Mouse (Mus musculus): ENCODE data around the gene Cxcl15.

The Cxcl15 gene

DNA sequence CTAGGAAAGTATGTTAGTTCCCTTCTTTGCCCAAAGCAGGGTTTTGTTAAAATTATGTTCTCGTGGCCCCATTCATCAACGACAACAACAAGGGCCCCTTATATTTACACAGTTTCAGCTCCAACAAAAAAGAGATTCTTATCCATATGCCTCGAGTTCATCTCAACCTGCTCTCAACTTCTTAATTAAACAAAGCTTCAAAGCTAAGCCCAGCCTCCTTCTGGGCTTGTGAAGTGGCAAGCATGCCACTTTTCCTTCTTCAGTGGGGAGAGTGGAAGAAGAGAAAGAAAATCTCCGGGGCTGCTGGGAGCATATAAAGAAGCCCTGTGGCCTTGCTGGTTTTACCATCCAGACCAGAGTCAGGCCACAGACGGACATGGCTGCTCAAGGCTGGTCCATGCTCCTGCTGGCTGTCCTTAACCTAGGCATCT is at the start of gene Cxcl15:
Cxcl15 (plus strand) TSS at position 340 of the 431 bp plus-strand sequence.
- in situ Hi-C loops (cut with MboI, MseI), result loop anchor here (5.0 kb wide), 1 partner anchor 137 kb away; no protein-coding TSS in a partner anchor

GRCm38 (mm10) chr5:90753934-90754333 is 40.4 kb upstream of the Cxcl15 start:
- in situ Hi-C loops (cut with MboI, MseI), result no loop called here

- in situ Hi-C loops (cut with MboI, MseI), result no loop called here
These were observed 36.2 kb upstream of the Cxcl15 start for GRCm38 (mm10) chr5:90758020-90758605.

- in situ Hi-C loops (cut with MboI, MseI), result no loop called here
These were observed 35.0 kb upstream of the Cxcl15 start, which contains the start of gene Cxcl5 for GRCm38 (mm10) chr5:90759077-90760065. Gene Cxcl5, plus strand, starts transcription at chr5:90759360.

DNA sequence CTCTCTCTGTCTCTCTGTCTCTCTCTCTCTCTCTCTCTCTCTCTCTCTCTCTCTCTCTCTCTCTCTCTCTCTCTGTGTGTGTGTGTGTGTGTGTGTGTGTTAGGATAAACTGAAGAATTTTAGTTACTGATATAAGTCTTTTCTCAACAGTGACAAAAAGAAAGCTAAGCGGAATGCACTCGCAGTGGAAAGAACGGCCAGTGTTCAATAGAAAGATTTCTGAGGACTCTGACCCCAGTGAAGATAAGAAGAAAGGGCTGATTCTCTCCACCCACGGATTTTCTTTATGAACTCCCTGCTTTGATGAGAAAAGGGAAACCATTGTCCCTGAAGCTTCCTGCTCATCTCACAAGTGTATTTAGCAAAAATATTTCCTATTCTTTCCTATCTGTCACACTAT is 34.0 kb upstream of the Cxcl15 start:
- in situ Hi-C loops (cut with MboI, MseI), result no loop called here

DNA sequence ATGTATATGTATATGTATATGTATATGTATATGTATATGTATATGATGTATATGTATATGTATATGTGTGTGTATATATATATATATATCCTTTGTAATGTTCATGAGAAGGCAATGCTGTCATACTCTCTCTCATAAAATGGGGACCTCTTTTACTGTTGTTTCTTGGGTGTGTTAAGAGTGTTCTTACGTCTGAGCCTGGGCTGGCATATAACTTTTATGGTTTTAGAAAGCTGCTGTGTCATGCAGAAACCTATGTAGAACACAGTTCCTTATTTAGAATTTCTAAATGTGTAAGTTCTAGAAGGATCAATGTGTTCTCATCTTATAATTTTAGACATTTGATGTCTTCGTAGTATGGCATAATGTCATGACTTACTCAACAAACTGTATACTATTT is 33.5 kb upstream of the Cxcl15 start:
- in situ Hi-C loops (cut with MboI, MseI), result no loop called here

- in situ Hi-C loops (cut with MboI, MseI), result no loop called here
These were observed 32.5 kb upstream of the Cxcl15 start for GRCm38 (mm10) chr5:90761834-90762233.

- in situ Hi-C loops (cut with MboI, MseI), result no loop called here
These were observed 30.2 kb upstream of the Cxcl15 start for GRCm38 (mm10) chr5:90763912-90764665.

GRCm38 (mm10) chr5:90765821-90766606 is 28.3 kb upstream of the Cxcl15 start:
- in situ Hi-C loops (cut with MboI, MseI), result no loop called here

DNA sequence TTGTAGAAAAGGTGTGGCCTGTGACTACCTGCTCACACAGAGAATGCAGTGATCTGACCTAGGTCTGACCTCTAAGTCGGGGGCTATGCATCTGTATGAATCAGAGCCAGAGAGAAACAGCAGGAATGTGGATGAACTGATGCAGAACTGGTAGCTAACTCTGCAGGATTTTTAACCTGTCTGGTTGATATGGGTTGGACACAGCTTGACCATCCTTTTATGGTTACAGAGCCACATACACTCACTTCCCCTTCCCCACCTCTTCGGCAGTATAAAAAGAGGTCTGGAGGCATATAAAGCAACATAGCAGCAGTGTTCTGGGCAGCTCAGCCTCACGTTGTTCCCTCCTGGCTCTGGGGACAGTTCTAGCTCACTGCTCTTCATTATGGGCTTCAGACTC is 26.1 kb upstream of the Cxcl15 start, which contains the start of gene Ppbp:
Ppbp (plus strand) TSS at position 301 of the 400 bp plus-strand sequence.
- in situ Hi-C loops (cut with MboI, MseI), result no loop called here

GRCm38 (mm10) chr5:90771369-90771768 is 23.0 kb upstream of the Cxcl15 start:
- in situ Hi-C loops (cut with MboI, MseI), result no loop called here

DNA sequence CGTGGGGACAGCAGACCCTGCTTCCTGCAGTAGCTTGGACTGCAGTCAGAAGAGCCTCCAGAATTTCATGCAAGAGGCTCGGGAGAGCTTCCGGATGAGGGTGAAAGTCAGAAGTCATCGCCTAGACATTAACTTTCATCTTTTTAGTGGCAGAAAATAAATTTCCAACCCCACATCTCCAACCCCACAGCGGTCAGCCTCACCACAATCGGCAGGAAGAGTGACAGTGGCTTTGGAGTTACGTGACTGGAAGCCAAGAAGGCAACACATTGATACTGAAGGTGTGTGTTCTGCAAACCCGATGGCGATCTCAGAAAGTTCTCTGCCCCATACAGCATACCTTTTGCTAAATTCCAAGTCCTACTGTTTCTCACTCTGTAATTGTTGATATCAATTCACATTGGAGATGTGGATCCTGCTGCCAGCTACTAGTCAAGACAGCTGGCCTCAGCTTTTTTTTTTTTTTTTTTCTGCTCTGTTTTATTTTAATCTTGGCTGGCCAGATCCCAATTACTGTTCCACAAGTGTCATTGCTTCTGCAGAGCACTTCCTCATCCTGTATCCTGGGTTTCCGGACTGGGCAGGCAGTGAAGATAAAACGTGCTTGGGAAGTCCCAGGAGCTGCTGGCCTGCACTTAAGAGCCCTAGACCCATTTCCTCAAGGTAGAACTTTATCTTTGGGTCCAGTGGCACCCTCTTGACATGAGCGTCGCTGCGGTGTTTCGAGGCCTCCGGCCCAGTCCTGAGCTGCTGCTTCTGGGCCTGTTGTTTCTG is 22.3 kb upstream of the Cxcl15 start, which contains the start of gene Pf4:
Pf4 (plus strand) TSS at position 556 of the 774 bp plus-strand sequence.
- in situ Hi-C loops (cut with MboI, MseI), result no loop called here

DNA sequence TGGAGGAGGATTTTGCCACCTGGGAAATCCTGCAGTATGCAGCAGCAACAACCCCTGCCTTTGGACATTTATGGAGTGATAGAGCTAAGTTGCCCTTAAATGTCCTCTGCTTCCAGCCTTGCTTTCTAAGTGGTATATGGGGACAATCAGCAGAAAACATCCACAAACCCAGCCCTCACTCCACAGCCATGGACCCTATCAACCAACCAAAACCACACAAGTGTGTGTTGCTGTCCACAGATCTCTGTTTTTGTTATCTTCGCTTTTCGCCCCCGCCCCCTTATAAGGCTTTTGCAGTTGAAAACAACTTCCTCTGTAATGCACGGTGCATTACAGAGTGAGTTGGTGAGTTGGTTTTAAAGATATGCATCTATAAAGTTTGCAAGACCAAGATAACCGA is 18.8 kb upstream of the Cxcl15 start:
- in situ Hi-C loops (cut with MboI, MseI), result no loop called here

DNA sequence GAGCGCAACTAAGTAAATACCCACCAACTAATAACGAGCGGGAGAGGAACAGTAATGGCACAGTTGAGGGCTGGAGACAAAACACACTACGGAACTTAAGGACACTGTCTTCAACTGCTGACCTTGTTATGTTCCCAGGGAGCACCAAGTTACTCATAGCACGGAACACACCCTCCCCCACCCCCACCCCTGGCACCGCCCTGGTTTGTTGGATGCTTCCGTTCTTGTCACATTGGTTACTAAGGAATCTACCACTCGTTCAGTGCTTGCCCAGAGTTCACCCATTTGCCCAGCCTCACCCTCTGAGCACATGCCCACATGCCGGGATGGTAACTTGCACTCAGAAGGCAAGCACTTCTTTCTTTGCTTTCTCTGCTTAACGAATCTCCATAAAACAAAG is 16.7 kb upstream of the Cxcl15 start:
- in situ Hi-C loops (cut with MboI, MseI), result no loop called here

GRCm38 (mm10) chr5:90778856-90779255 is 15.5 kb upstream of the Cxcl15 start:
- in situ Hi-C loops (cut with MboI, MseI), result no loop called here

DNA sequence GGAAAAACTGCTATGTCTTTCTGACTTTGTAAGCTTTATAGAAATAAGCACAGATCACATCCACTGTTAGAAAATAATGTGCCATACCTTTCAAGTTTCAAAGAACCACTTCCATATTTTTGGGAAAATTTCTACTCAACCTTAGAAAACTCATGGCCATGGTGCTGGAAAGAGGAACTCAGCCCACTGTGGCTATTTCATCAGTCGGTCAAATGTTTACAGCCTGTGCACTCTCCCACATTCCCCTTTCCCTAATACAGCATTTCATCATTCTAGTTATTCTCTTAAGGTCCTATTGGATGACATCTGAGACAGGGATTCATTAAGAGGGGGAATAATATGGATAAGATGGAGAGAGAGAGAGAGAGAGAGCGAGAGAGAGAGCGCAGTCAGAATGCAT is 10.6 kb upstream of the Cxcl15 start:
- in situ Hi-C loops (cut with MboI, MseI), result no loop called here

DNA sequence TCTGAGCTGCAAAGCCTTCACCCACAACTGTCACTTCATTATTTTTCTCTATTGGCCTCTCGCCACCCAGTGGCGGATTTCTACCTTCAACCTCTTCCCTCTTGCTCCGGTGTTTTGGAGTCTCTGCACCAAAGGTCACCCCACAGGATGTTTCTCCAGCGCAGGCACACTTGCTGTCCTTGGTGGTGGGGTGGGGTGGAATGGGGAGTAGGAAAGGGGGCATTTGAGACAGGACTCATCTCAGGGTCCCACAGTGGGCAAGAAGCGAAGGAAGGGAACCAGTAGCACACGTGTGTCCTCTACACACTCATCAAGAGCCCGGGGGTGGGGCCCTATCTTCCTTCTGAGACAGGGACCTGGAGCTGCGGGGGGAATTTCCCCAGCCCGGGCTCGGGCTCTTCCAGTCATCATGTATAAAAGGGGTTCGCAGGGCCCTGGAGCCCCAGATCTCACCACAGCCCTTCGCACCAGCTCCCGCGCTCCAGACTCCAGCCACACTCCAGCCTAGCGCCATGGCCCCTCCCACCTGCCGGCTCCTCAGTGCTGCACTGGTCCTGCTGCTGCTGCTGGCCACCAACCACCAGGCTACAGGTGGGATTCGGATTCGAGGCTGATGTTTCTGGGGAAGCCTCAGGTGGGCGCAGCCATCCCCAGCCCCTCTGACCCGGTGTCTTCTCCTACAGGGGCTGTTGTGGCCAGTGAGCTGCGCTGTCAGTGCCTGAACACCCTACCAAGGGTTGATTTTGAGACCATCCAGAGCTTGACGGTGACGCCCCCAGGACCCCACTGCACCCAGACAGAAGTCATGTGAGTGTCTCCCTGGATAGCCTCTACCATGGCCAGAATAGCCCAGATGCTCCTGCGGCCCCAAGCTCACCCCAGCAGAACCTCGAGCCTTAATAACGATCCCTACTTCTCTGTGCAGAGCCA is 8.4 kb upstream of the Cxcl15 start, which contains the start of gene Cxcl3:
Cxcl3 (plus strand) TSS at position 445 of the 930 bp plus-strand sequence.
- in situ Hi-C loops (cut with MboI, MseI), result no loop called here

GRCm38 (mm10) chr5:90788114-90788513 is 6.2 kb upstream of the Cxcl15 start:
- in situ Hi-C loops (cut with MboI, MseI), result no loop called here

All from T-helper 1 cell (primary cell).